Mouse (Mus musculus) MEL (cell line): ENCODE data around the gene Map7. TPM values are rescaled to one million over a fixed set of nuclear protein-coding genes. Genes with fewer than 3 reads are reported as not detected.
A peak's percentile ranks its signal among the peaks of the same experiment; 100 is the strongest.

Experiments used
- DNase-seq: peaks from one replicate; pipeline ENCODE4 v3.0.0; 2011; ENCODE audit warnings: low read depth, low spot score
- H3K27ac ChIP-seq: 2 replicates; pipeline ENCODE4 v1.5.1; 2012; ENCODE audit warnings: low read depth, mild to moderate bottlenecking, control low read depth, low read length, moderate library complexity; ENCODE audit not compliant: control insufficient read depth
- H3K27me3 ChIP-seq, 2 experiments: fragments of 150-350 bp in 1 of 2; sonication (generic) in 1 of 2; 2 replicates each; pipeline ENCODE4 v1.6.1; 2012; ENCODE audit warnings: low read length in 2 of 2, mild to moderate bottlenecking in 2 of 2, improper control_type of control experiment in 1 of 2, moderate library complexity in 1 of 2; ENCODE audit not compliant: insufficient read depth in 2 of 2, control insufficient read depth in 1 of 2
- H3K36me3 ChIP-seq, 2 experiments: 2 replicates each; pipeline ENCODE4 v1.6.1; 2012 to 2014; ENCODE audit warnings: low read length in 2 of 2, improper control_type of control experiment in 1 of 2, inconsistent platforms in 1 of 2, mild to moderate bottlenecking in 1 of 2; ENCODE audit not compliant: insufficient read depth in 2 of 2, control insufficient read depth in 1 of 2
- H3K4me1 ChIP-seq, 2 experiments: fragments of 150-350 bp in 1 of 2; sonication (generic) in 1 of 2; 2 replicates each; pipeline ENCODE4 v1.6.1; 2012; ENCODE audit warnings: low read length in 2 of 2, improper control_type of control experiment in 1 of 2, mild to moderate bottlenecking in 1 of 2; ENCODE audit not compliant: insufficient read depth in 2 of 2, control insufficient read depth in 1 of 2
- H3K4me3 ChIP-seq, 2 experiments: fragments of 150-350 bp in 1 of 2; sonication (generic) in 1 of 2; 2 replicates each; pipeline ENCODE4 v1.5.1; 2012; ENCODE audit warnings: low read depth in 2 of 2, low read length in 2 of 2, mild to moderate bottlenecking in 2 of 2, moderate library complexity in 2 of 2, control low read depth in 1 of 2, improper control_type of control experiment in 1 of 2; ENCODE audit not compliant: control insufficient read depth in 1 of 2, insufficient read depth in 1 of 2
- H3K79me2 ChIP-seq: 2 replicates; pipeline ENCODE4 v1.6.1; 2012; ENCODE audit warnings: mild to moderate bottlenecking, low read length, moderate library complexity; ENCODE audit not compliant: control insufficient read depth, poor library complexity, insufficient read depth
- H3K9ac ChIP-seq: 2 replicates; pipeline ENCODE4 v1.6.1; 2012; ENCODE audit warnings: low read depth, mild to moderate bottlenecking, control low read depth, low read length, moderate library complexity; ENCODE audit not compliant: control insufficient read depth, poor library complexity, severe bottlenecking
- H3K9me3 ChIP-seq: fragments of 150-350 bp; sonication (generic); replicated peaks from 2 replicates; pipeline ENCODE4 v1.6.1; 2012; ENCODE audit warnings: mild to moderate bottlenecking, low read length, improper control_type of control experiment, moderate library complexity; ENCODE audit not compliant: insufficient read depth
- CHD1 ChIP-seq: IDR thresholded peaks from 2 replicates; pipeline ENCODE4 v1.6.1; 2012; ENCODE audit warnings: low read depth, mild to moderate bottlenecking, inconsistent platforms, low read length, improper control_type of control experiment
- CHD2 ChIP-seq: IDR thresholded peaks from 2 replicates; pipeline ENCODE4 v1.6.1; 2011; ENCODE audit warnings: low read length, improper control_type of control experiment
- CTCF ChIP-seq, 3 experiments: IDR thresholded peaks in 2 of 3; conservative IDR thresholded peaks in 1 of 3; 2 replicates each; pipeline ENCODE4 v1.5.1; 2011 to 2012; ENCODE audit warnings: low read length in 3 of 3, low read depth in 2 of 3, mild to moderate bottlenecking in 2 of 3, improper control_type of control experiment in 1 of 3, inconsistent platforms in 1 of 3, mixed read lengths in 1 of 3, moderate library complexity in 1 of 3; ENCODE audit not compliant: control insufficient read depth in 1 of 3, insufficient read depth in 1 of 3, poor library complexity in 1 of 3, severe bottlenecking in 1 of 3
- E2F4 ChIP-seq: IDR thresholded peaks from 2 replicates; pipeline ENCODE4 v1.6.1; 2011; ENCODE audit warnings: low read depth, low read length, improper control_type of control experiment, borderline replicate concordance
- ELF1 ChIP-seq: IDR thresholded peaks from 2 replicates; pipeline ENCODE4 v1.6.1; 2014; ENCODE audit warnings: low read depth, mild to moderate bottlenecking, inconsistent platforms, low read length, improper control_type of control experiment, moderate library complexity
- EP300 ChIP-seq, 2 experiments: IDR thresholded peaks; 2 replicates each; pipeline ENCODE4 v1.6.1; 2011; ENCODE audit warnings: improper control_type of control experiment in 2 of 2, low read length in 2 of 2, low read depth in 1 of 2, mild to moderate bottlenecking in 1 of 2
- GATA1 ChIP-seq: IDR thresholded peaks from 2 replicates; pipeline ENCODE4 v1.6.1; 2011; ENCODE audit warnings: low read depth, low read length, improper control_type of control experiment
- JUND ChIP-seq: IDR thresholded peaks from 2 replicates; pipeline ENCODE4 v1.6.1; 2011; ENCODE audit warnings: low read depth, mild to moderate bottlenecking, improper control_type of control experiment, low read length
- KAT2A ChIP-seq: conservative IDR thresholded peaks from 2 replicates; pipeline ENCODE4 v1.6.1; 2012; ENCODE audit warnings: low read depth, low read length, improper control_type of control experiment, inconsistent platforms
- MAFK ChIP-seq: IDR thresholded peaks from 2 replicates; pipeline ENCODE4 v1.6.1; 2011; ENCODE audit warnings: low read depth, mild to moderate bottlenecking, low read length, improper control_type of control experiment, borderline replicate concordance
- MAZ ChIP-seq: IDR thresholded peaks from 2 replicates; pipeline ENCODE4 v1.6.1; 2012; ENCODE audit warnings: low read depth, mild to moderate bottlenecking, inconsistent platforms, low read length, improper control_type of control experiment
- MEF2A ChIP-seq: IDR thresholded peaks from 2 replicates; pipeline ENCODE4 v1.6.1; 2014; ENCODE audit warnings: low read depth, mild to moderate bottlenecking, inconsistent platforms, low read length, improper control_type of control experiment; ENCODE audit not compliant: poor library complexity, insufficient replicate concordance, severe bottlenecking; ENCODE audit errors: extremely low read depth
- MXI1 ChIP-seq: IDR thresholded peaks from 2 replicates; pipeline ENCODE4 v1.6.1; 2011; ENCODE audit warnings: mild to moderate bottlenecking, low read depth, low read length, improper control_type of control experiment
- MYB ChIP-seq: IDR thresholded peaks from 2 replicates; pipeline ENCODE4 v1.6.1; 2011; ENCODE audit warnings: mild to moderate bottlenecking, low read depth, low read length, improper control_type of control experiment
- MYC ChIP-seq: IDR thresholded peaks from 2 replicates; pipeline ENCODE4 v1.6.1; 2011; ENCODE audit warnings: low read depth, mild to moderate bottlenecking, low read length, improper control_type of control experiment, moderate library complexity
- POLR2A ChIP-seq, 2 experiments: IDR thresholded peaks; 2 replicates each; pipeline ENCODE4 v1.6.1; 2011 to 2012; ENCODE audit warnings: low read length in 2 of 2, mild to moderate bottlenecking in 2 of 2, control low read depth in 1 of 2, improper control_type of control experiment in 1 of 2, low read depth in 1 of 2, moderate library complexity in 1 of 2; ENCODE audit not compliant: control insufficient read depth in 1 of 2, insufficient read depth in 1 of 2, poor library complexity in 1 of 2
- POLR2AphosphoS5 ChIP-seq: IDR thresholded peaks from 2 replicates; pipeline ENCODE4 v1.6.1; 2012; ENCODE audit warnings: low read depth, borderline replicate concordance, mild to moderate bottlenecking, inconsistent platforms, low read length, moderate library complexity, mixed read lengths
- RAD21 ChIP-seq: IDR thresholded peaks from 2 replicates; pipeline ENCODE4 v1.6.1; 2011; ENCODE audit warnings: mild to moderate bottlenecking, low read depth, low read length, improper control_type of control experiment
- SMC3 ChIP-seq: IDR thresholded peaks from 2 replicates; pipeline ENCODE4 v1.6.1; 2011; ENCODE audit warnings: low read depth, low read length, improper control_type of control experiment
- TBP ChIP-seq: IDR thresholded peaks from 2 replicates; pipeline ENCODE4 v1.8.0; 2011; ENCODE audit warnings: low read depth, low read length, improper control_type of control experiment
- TCF12 ChIP-seq: IDR thresholded peaks from 2 replicates; pipeline ENCODE4 v1.6.1; 2014; ENCODE audit warnings: low read depth, mild to moderate bottlenecking, inconsistent platforms, low read length, improper control_type of control experiment, moderate library complexity
- USF1 ChIP-seq: IDR thresholded peaks from 2 replicates; pipeline ENCODE4 v1.6.1; 2014; ENCODE audit warnings: low read depth, mild to moderate bottlenecking, inconsistent platforms, low read length, improper control_type of control experiment, moderate library complexity
- USF2 ChIP-seq, 2 experiments: IDR thresholded peaks; 2 replicates each; pipeline ENCODE4 v1.6.1; 2011 to 2012; ENCODE audit warnings: improper control_type of control experiment in 2 of 2, low read length in 2 of 2, borderline replicate concordance in 1 of 2, inconsistent platforms in 1 of 2, low read depth in 1 of 2, mild to moderate bottlenecking in 1 of 2; ENCODE audit not compliant: insufficient read depth in 1 of 2
- ZC3H11A ChIP-seq: IDR thresholded peaks from 2 replicates; pipeline ENCODE4 v1.6.1; 2012; ENCODE audit warnings: low read depth, mild to moderate bottlenecking, inconsistent platforms, low read length, improper control_type of control experiment
- polyA plus RNA-seq, 2 experiments: library from polyadenylated mRNA; stranded (reverse) in 1 of 2; unstranded in 1 of 2; fragments of >175 nt in 1 of 2; fragments of >200 nt in 1 of 2; gene quantifications; 2 replicates each; pipeline versions ENCODE4 v1.2.1 to v1.2.4; 2012; ENCODE audit warnings: low replicate concordance in 2 of 2, low read depth in 1 of 2; ENCODE audit not compliant: insufficient read length in 2 of 2, insufficient read depth in 1 of 2, missing spikeins in 1 of 2
- total RNA-seq: library from RNA; depleted of rRNA; stranded (reverse); fragments of 300-350 nt; gene quantifications from 2 replicates; pipeline ENCODE4 v1.2.3, GENCODE M21; 2012

The Map7 gene
- total and polyA plus RNA-seq, 3 experiments = 3.1 to 9.5 TPM; not detected in 1

DNA sequence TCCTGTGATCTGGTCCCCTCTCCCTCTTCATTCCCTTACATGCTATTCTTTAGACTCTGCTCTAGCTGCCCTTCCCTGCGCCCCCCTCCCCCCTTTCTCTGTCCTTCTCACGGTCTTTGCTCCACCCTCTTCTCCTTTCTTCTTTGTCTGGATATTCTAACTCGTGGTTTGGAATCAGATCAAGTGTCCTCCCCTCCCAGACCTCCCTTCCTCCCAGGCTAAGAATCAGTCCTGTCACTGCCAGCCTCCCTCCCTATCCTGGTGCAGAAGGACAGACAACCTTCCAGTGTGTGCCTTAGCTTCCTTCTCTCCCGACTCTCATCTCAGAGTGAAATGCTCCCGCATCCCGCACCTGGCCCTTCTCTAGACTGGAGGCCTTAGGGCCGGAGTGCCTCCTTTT lies 27.8 kb downstream of the Map7 start:
- no peaks in the 10 kb centered on the region for H3K9me3 ChIP-seq
- H3K4me1 ChIP-seq = peaks cover 0 to 5% of the 10 kb centered on the region in 2 experiments; a peak in 3 of 4 replicates
- peaks cover 0 to 2% of the 10 kb centered on the region in 2 experiments; a peak in 1 of 4 replicates for H3K36me3 ChIP-seq
- TF ChIP-seq RAD21 (no peak), TBP (no peak), JUND (no peak), TCF12 (no peak), USF2 (IDR thresholded peaks at IDR 0.05; ENCODE audit: borderline replicate concordance in 1 of 2, insufficient read depth in 1 of 2, low read depth in 1 of 2, low read length in 2 of 2) (no peak), EP300 (IDR thresholded peaks at IDR 0.05; ENCODE audit: low read depth in 1 of 2, low read length in 2 of 2) (no peak), CHD1 (no peak), MAFK (no peak), MEF2A (no peak), KAT2A (no peak), USF1 (no peak)
- TF ChIP-seq, all 39 proteins: peak for 0
- no peak overlapping the region for H3K9ac ChIP-seq
- no peaks in the 10 kb centered on the region for H3K79me2 ChIP-seq
- no peaks in the 10 kb centered on the region for H3K27me3 ChIP-seq
- DNase-seq = no peak
- no peak overlapping the region for H3K27ac ChIP-seq
- no peak overlapping the region for H3K4me3 ChIP-seq

DNA sequence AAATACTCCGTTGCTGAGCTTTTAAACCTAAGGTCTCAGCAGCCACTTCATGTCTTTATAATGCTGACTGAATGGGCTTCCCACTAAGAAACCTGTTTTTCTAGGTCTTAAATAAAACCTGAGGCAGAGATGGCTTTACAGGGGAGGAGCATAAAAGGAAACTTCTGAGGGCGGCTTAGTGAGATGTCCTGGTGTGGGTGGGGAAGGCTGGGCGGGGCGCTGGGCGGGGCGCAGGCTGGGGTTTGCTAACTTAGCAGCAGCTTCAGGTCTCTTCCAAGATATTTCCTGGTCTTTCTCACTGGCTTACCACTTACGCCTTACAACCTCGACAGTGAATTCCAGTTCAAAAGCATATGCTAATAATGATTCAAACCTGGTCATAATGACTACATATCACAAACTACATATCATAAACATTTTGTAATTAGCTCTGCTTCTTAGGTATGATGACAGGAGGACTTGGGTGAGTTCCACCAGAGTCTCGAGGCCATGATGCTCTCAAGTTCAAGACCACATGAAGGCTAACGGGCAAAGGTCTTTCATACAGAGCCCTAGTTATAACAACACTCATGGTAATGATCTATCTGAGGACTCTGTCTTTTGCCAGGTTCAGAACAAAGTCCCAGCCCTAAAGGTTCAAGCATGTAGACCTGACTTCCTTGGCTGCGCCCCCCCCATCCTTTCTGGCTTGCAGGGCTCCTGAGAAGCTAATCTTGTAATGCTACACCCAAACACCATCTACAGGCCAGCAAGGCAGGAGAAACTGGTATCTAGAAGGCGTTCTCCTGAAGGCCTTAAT lies 30.7 kb downstream of the Map7 start:
- no peaks in the 10 kb centered on the region for H3K27me3 ChIP-seq
- DNase-seq = peak; percentile 53
- no peak for TF ChIP-seq EP300 (IDR thresholded peaks at IDR 0.05; ENCODE audit: low read depth in 1 of 2, low read length in 2 of 2)
- no peak for TF ChIP-seq POLR2A (IDR thresholded peaks at IDR 0.05; ENCODE audit: control insufficient read depth in 1 of 2, insufficient read depth in 1 of 2, low read depth in 1 of 2, low read length in 2 of 2, poor library complexity in 1 of 2)
- TF ChIP-seq, all 39 proteins: peak for 0
- H3K79me2 ChIP-seq = no peaks in the 10 kb centered on the region
- no peak overlapping the region for H3K9ac ChIP-seq
- no peak overlapping the region for H3K27ac ChIP-seq
- H3K4me1 ChIP-seq = peaks cover 0 to 5% of the 10 kb centered on the region in 2 experiments; a peak in 3 of 4 replicates
- no peaks in the 10 kb centered on the region for H3K9me3 ChIP-seq
- H3K4me3 ChIP-seq = no peak overlapping the region
- H3K36me3 ChIP-seq = peaks cover 0 to 2% of the 10 kb centered on the region in 2 experiments; a peak in 1 of 4 replicates

DNA sequence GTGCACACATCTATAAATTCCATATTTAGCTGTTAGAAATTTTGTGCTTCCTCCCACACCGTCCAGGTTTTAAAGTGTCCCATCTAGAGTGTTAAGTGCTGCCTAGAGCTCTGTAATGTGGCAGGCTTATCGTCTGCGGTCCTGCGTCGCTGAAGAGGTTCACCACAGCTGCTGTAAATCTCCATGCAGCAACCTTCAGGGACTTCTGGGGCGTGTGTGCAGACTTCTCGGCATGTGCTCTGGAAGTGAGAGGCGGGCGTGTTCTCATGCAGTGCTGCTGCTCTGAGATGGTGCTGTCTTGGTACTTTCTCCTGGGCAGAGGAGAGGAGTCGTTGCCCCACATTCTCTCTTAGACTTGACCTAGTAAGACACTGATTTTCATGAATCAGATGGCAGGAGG lies 32.9 kb downstream of the Map7 start:
- Histone ChIP-seq H3K79me2 (no peaks in the 10 kb centered on the region), H3K27me3 (no peaks in the 10 kb centered on the region), H3K27ac (no peak overlapping the region), H3K9me3 (no peaks in the 10 kb centered on the region), H3K4me1 (peaks cover 0 to 5% of the 10 kb centered on the region in 2 experiments; a peak in 3 of 4 replicates), H3K4me3 (no peak overlapping the region), H3K9ac (no peak overlapping the region), H3K36me3 (peaks cover 0 to 2% of the 10 kb centered on the region in 2 experiments; a peak in 1 of 4 replicates)
- DNase-seq = no peak
- TF ChIP-seq GATA1 (no peak), MYC (no peak), KAT2A (no peak), ELF1 (no peak), POLR2A (IDR thresholded peaks at IDR 0.05; ENCODE audit: control insufficient read depth in 1 of 2, insufficient read depth in 1 of 2, low read depth in 1 of 2, low read length in 2 of 2, poor library complexity in 1 of 2) (no peak), SMC3 (no peak), CTCF (IDR thresholded peaks at IDR 0.05 in 2 of 3, conservative IDR thresholded peaks at IDR 0.05 in 1 of 3; ENCODE audit: control insufficient read depth in 1 of 3, insufficient read depth in 1 of 3, low read depth in 2 of 3, low read length in 3 of 3, poor library complexity in 1 of 3, severe bottlenecking in 1 of 3) (no peak), MAZ (no peak), E2F4 (no peak), ZC3H11A (no peak), CHD2 (no peak), POLR2AphosphoS5 (no peak), MYB (no peak), MXI1 (no peak), USF1 (no peak)
